Mouse (Mus musculus) heart, embryonic 10.5 days (tissue): ENCODE data around the gene Zfp354b. TPM values are rescaled to one million over a fixed set of nuclear protein-coding genes. Genes with fewer than 3 reads are reported as not detected.

Source experiments
- polyA plus RNA-seq: library from polyadenylated mRNA; unstranded; fragments of >200 nt; fragmentation: Nextera tagmentation; extraction: Ambion mirVana; gene quantifications from 2 replicates; pipeline ENCODE4 v1.2.1, GENCODE M21; 2016

The Zfp354b gene
- polyA plus RNA-seq, 1 experiment from 2014 or later, result 0.80 TPM

Other genes with a start within 250 kb of the Zfp354b start
- gene Zfp354c, start 103.9 kb downstream of the Zfp354b start, polyA plus RNA-seq, result 16.9 and 20.5 TPM in 2 replicates
- 0.33 and 0.44 TPM in 2 replicates for gene Zfp879, start 90.1 kb downstream of the Zfp354b start, polyA plus RNA-seq
- gene Grm6, start 80.9 kb downstream of the Zfp354b start, polyA plus RNA-seq, result 0.06 and 0.16 TPM in 2 replicates
- 4.5 and 6.5 TPM in 2 replicates for gene Zfp454, start 44.0 kb downstream of the Zfp354b start, polyA plus RNA-seq
- 8.6 and 11.1 TPM in 2 replicates for gene Zfp2, start 15.5 kb downstream of the Zfp354b start, polyA plus RNA-seq
- gene 4933414I15Rik, start 12.1 kb upstream of the Zfp354b start, polyA plus RNA-seq, result not detected in 2 replicates
- not detected in 2 replicates for gene Prop1, start 22.1 kb upstream of the Zfp354b start, polyA plus RNA-seq
- not detected in 2 replicates for gene Olfr1378, start 34.9 kb upstream of the Zfp354b start, polyA plus RNA-seq
- not detected in 2 replicates for gene Olfr1377, start 50.3 kb upstream of the Zfp354b start, polyA plus RNA-seq
- gene Olfr51, start 72.0 kb upstream of the Zfp354b start, polyA plus RNA-seq, result not detected in 2 replicates
- not detected in 2 replicates for gene Olfr54, start 82.6 kb upstream of the Zfp354b start, polyA plus RNA-seq
- gene Olfr1375, start 116.5 kb upstream of the Zfp354b start, polyA plus RNA-seq, result not detected in 2 replicates
- gene Zfp354a, start 127.6 kb upstream of the Zfp354b start, polyA plus RNA-seq, result 6.1 and 7.4 TPM in 2 replicates